Mouse (Mus musculus) embryonic facial prominence, embryonic 11.5 days (tissue): ENCODE measurements around the gene Kdm2b. TPM values are rescaled to one million over a fixed set of nuclear protein-coding genes. Genes with fewer than 3 reads are reported as not detected.

Experiments
- ATAC-seq: fragments of 200-750 bp; cut with Nextera tagmentation; replicated peaks from 2 replicates; pipeline ENCODE4 v1.8.0; 2017; ENCODE audit warnings: low read depth; ENCODE audit not compliant: insufficient number of reproducible peaks, low FRiP score, low TSS enrichment
- DNase-seq: peaks from one replicate; pipeline ENCODE4 v3.0.0-alpha.2; 2015; ENCODE audit warnings: low spot score
- H3K27ac ChIP-seq: fragments of 300-500 bp; sonication (generic); replicated peaks from 2 replicates; pipeline ENCODE4 v1.5.1; 2014; ENCODE audit warnings: mild to moderate bottlenecking, low read depth, low read length, control low read depth
- H3K27me3 ChIP-seq: fragments of 300-500 bp; sonication (generic); 2 replicates; pipeline ENCODE4 v1.6.1; 2014; ENCODE audit warnings: mild to moderate bottlenecking, low read length, moderate library complexity, mixed read lengths; ENCODE audit not compliant: control insufficient read depth, insufficient read depth
- H3K36me3 ChIP-seq: fragments of 300-500 bp; sonication (generic); replicated peaks from 2 replicates; pipeline ENCODE4 v1.6.1; 2014; ENCODE audit warnings: low read depth, mild to moderate bottlenecking, low read length, moderate library complexity, mixed read lengths; ENCODE audit not compliant: control insufficient read depth, insufficient read depth
- H3K4me1 ChIP-seq: fragments of 300-500 bp; sonication (generic); 2 replicates; pipeline ENCODE4 v1.6.1; 2014; ENCODE audit warnings: low read length, mixed read lengths; ENCODE audit not compliant: control insufficient read depth, insufficient read depth
- H3K4me2 ChIP-seq: fragments of 300-500 bp; sonication (generic); 2 replicates; pipeline ENCODE4 v1.6.1; 2014; ENCODE audit warnings: low read depth, mild to moderate bottlenecking, control low read depth, low read length, moderate library complexity
- H3K4me3 ChIP-seq: fragments of 300-500 bp; sonication (generic); 2 replicates; pipeline ENCODE4 v1.5.1; 2014; ENCODE audit warnings: low read depth, low read length, control low read depth
- H3K9ac ChIP-seq: fragments of 300-500 bp; sonication (generic); replicated peaks from 2 replicates; pipeline ENCODE4 v1.6.1; 2014; ENCODE audit warnings: mild to moderate bottlenecking, control low read depth, low read length
- H3K9me3 ChIP-seq: fragments of 300-500 bp; sonication (generic); replicated peaks from 2 replicates; pipeline ENCODE4 v1.6.1; 2016; ENCODE audit warnings: mild to moderate bottlenecking, low read length, inconsistent platforms, mixed read lengths; ENCODE audit not compliant: control insufficient read depth
- WGBS: fragments of 180-500 bp; shearing (Covaris S2); extraction: QIAGEN DNeasy Blood & Tissue Kit; methylation state at CpG from one replicate; pipeline ENCODE4 v1.1.7; 2014; 5-methylcytosine and 5-hydroxymethylcytosine counted together
- polyA plus RNA-seq: library from polyadenylated mRNA; unstranded; fragments of >200 nt; fragmentation: Nextera tagmentation; extraction: Ambion mirVana; gene quantifications from 2 replicates; pipeline ENCODE4 v1.2.1, GENCODE M21; 2014

The Kdm2b gene
- polyA plus RNA-seq, 1 experiment from 2014 or later = 54.1 TPM

DNA sequence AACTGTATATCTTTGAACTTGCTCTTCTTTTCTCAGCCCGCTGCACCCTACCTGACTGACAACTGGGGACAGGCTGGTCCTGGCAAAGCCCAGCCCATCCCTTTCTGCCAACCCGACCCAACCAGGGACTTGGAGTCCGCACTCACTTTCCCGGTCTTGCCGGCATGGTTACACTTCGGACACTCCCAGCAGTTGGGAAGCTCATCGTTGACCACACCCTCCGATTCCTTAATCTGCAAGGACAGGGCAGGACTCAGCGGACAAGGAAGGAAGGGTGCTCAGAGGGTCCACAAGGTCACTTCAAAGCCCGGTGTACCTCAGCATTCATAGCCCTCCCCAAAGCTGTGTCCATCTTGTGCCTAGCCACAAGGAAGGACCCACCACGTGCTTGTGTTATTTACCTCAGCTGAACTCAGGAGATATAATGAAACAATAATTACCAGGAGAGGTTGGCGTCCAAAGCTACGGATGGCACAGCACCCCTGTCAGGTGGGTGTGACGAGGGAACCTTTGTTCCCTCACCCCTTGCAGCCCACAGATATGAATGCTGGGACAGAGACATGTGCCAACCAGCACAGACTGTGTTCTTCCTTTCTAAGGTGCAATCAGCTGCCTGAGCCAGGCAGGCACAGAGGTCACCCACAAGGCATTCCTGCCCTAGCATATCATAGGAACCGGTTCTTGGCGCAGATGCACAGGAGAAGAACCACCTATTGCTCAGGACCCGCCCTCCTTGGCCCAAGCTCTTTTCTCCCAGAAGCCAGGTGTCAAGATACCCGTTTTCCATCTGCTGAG lies 107.2 kb downstream of the Kdm2b start:
- no peak for DNase-seq
- Histone ChIP-seq H3K4me2 (no peak overlapping the region), H3K9ac (no peak overlapping the region), H3K27ac (no peak overlapping the region), H3K27me3 (no peaks in the 10 kb centered on the region), H3K4me3 (no peak overlapping the region), H3K36me3 (peaks cover 7% of the 10 kb centered on the region), H3K4me1 (no peaks in the 10 kb centered on the region), H3K9me3 (no peaks in the 10 kb centered on the region)
- no peak for ATAC-seq
- 94% methylated on average over 18 of the region's 18 CpGs for WGBS

DNA sequence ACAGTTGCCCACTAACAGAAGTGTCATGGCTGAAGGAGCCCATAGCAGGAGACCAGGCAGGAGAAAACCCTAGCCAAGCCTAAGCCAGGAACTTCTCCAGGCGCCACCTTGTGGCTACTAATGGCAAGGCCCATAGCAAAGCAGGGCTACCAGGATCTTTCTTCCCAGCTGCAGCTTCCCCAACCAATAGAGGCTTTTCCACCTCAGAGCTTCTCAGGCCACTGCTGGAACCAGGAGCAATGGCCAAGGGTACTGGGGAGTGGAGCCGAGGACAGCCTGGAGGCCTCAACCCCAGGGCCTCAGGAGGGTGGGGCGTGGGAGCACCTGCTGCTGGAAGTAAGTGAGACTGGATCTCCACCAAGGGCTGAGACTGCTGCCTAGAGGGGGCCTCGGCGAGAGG lies 108.3 kb downstream of the Kdm2b start:
- 57% methylated on average over 5 of the region's 5 CpGs for WGBS
- Histone ChIP-seq H3K9ac (no peak overlapping the region), H3K27me3 (no peaks in the 10 kb centered on the region), H3K9me3 (no peaks in the 10 kb centered on the region), H3K27ac (no peak overlapping the region), H3K36me3 (peaks cover 7% of the 10 kb centered on the region), H3K4me3 (no peak overlapping the region), H3K4me2 (no peak overlapping the region), H3K4me1 (no peaks in the 10 kb centered on the region)
- ATAC-seq (peak; percentile 82; the same call in 1 of the 2 replicates), DNase-seq (peak; percentile 79)

DNA sequence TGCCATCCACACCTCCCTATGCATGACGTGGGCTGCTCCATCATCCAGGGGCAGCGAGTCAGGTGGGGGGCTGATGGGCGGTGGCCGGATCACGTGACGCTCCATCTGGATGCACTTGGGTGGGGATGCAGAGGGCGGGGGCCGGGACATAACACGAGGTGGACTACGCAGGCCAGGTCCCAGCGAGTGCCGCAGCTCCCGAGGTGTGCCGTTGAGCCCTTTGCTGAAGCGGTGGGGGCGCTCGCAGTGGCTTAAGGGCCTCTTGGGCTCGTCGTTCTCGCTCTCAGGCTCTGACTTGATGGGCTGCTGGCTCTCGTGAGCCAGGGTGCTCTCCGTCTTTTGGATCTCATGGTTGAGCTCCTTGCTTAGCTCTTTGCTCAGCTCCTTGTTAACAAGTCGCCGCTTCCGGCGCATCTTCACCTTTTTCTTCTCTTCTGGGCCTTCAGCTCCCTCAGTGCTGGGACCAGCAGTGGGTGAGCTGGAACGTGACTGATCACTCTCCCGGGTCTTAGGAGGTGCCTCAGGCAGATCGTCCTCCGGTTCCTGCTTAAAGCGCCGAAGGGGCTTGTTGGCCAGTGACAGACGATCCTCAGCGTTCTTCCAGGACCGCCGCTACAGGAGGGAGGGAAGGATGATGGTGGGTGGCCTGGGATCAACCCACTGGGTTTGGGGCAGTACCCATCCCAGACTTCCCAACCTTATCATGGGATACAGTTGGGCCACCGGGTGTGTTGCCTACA lies 109.2 kb downstream of the Kdm2b start:
- Histone ChIP-seq H3K27ac (no peak overlapping the region), H3K36me3 (peaks cover 7% of the 10 kb centered on the region), H3K4me2 (no peak overlapping the region), H3K4me1 (no peaks in the 10 kb centered on the region), H3K9me3 (no peaks in the 10 kb centered on the region), H3K4me3 (no peak overlapping the region), H3K27me3 (no peaks in the 10 kb centered on the region), H3K9ac (no peak overlapping the region)
- no peak for DNase-seq
- 95% methylated on average over 37 of the region's 37 CpGs for WGBS
- ATAC-seq = no peak

DNA sequence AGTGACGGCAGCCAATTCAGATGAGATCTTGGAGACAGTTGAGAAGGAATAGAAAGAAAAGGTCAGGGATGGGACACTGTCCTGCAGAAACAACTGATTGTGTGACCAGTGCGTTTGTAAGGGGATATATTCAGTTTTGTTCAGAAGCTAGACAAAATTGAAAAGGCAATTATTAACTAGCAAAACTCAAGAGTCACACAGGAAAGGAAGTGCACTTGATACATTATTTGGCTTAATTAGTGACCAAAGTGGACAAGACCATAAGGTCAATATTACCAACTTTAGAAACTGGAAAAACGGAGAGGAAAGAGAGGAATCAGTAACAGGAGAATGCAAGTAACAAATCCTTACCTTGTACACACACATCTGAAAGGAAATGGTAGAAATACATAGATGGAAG lies 113.0 kb downstream of the Kdm2b start:
- no peaks in the 10 kb centered on the region for H3K27me3 ChIP-seq
- H3K36me3 ChIP-seq = peaks cover 11% of the 10 kb centered on the region
- ATAC-seq (no peak), DNase-seq (no peak)
- 81% methylated on average over 3 of the region's 3 CpGs for WGBS
- H3K9ac ChIP-seq = no peak overlapping the region
- H3K4me3 ChIP-seq = no peak overlapping the region
- H3K9me3 ChIP-seq = no peaks in the 10 kb centered on the region
- H3K4me1 ChIP-seq = no peaks in the 10 kb centered on the region
- no peak overlapping the region for H3K27ac ChIP-seq
- H3K4me2 ChIP-seq = no peak overlapping the region

DNA sequence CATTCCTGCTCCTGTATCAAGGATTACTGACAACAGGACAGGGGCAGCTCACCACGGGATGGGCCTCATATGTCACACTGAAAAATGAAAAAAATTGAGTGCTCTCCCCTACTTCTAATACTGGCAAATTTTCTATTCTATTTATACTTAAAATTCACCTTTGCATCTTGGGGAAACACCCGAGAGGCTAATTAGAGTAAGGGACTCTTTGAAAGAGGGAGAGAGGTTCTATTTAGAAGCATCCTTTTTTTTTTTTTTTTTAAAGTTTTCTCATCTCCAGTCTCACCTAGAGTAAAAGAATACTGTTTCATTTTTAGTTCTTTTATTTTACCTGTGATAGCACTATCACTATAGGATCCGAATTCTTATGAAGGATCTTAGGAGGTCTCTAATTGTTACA lies 115.3 kb downstream of the Kdm2b start:
- Histone ChIP-seq H3K4me1 (no peaks in the 10 kb centered on the region), H3K36me3 (peaks cover 10% of the 10 kb centered on the region), H3K4me3 (no peak overlapping the region), H3K9ac (no peak overlapping the region), H3K9me3 (no peaks in the 10 kb centered on the region), H3K27ac (no peak overlapping the region), H3K4me2 (no peak overlapping the region), H3K27me3 (no peaks in the 10 kb centered on the region)
- DNase-seq (no peak), ATAC-seq (no peak)
- 92% methylated on average over 3 of the region's 3 CpGs for WGBS

DNA sequence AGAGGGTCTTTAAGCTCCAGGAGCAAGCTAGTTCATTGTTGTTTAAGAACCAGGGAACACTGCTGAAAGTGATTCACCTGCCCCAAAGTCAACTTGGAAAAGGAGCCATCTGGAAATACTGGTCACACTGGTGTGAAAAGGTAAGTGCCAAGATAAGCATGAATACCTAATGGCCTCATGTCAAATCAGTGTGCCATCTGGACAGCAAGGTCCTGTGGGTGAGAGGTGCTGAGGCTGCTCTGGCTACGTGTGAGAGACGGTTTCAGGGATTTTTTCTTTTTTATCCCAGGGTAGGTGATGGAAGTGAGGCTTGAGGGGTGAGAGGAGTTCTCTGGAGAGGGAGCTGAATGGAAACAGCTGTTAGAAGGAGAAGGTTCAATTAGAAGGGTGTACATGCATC lies 116.0 kb downstream of the Kdm2b start:
- no peak overlapping the region for H3K4me3 ChIP-seq
- 82% methylated on average over 2 of the region's 2 CpGs for WGBS

DNA sequence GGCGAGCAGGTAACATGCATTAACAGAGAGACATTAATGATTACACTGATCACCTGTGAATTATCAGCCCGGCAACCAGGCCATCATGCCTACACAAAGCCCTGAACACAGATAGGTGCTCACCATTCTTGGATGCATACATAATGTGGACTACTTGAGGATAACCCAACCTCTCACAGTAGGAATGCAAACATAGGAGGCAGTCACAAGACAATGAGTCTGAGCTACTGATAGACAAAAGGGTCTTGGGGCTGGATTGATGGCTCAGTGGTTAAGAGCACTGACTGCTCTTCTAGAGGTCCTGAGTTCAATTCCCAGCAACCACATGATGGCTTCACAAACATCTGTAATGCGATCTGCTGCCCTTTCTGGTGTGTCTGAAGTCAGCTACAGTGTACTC lies 117.0 kb downstream of the Kdm2b start:
- DNase-seq (no peak), ATAC-seq (no peak)
- WGBS = 92% methylated on average over 3 of the region's 3 CpGs
- no peak overlapping the region for H3K9ac ChIP-seq
- H3K27me3 ChIP-seq = no peaks in the 10 kb centered on the region
- no peaks in the 10 kb centered on the region for H3K4me1 ChIP-seq
- H3K9me3 ChIP-seq = no peaks in the 10 kb centered on the region
- H3K36me3 ChIP-seq = peaks cover 10% of the 10 kb centered on the region
- H3K4me2 ChIP-seq = no peak overlapping the region
- no peak overlapping the region for H3K4me3 ChIP-seq
- H3K27ac ChIP-seq = no peak overlapping the region

More for the DNA sequence above, 116.0 kb downstream of the Kdm2b start:
- Histone ChIP-seq H3K36me3 (peaks cover 10% of the 10 kb centered on the region), H3K4me1 (no peaks in the 10 kb centered on the region), H3K27ac (no peak overlapping the region), H3K9me3 (no peaks in the 10 kb centered on the region), H3K9ac (no peak overlapping the region), H3K27me3 (no peaks in the 10 kb centered on the region), H3K4me2 (no peak overlapping the region)
- DNase-seq = no peak
- no peak for ATAC-seq

DNA sequence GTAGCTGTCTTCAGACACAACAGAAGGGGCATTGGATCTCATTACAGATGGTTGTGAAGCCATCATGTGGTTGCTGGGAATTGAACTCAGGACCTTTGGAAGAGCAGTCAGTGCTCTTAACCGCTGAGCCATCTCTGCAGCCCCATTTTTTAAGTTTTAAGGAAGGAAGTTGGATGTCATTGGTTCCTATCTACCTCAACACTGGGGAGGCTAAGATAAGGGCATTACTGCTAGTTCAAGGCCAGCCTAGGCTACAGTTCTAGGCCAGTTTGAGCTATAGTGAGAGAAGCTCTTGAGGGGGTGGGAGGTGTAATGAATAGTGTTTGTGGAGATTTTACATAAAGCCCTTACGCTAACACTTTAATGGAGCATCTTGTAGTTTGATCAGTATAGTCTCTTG lies 126.6 kb downstream of the Kdm2b start:
- H3K4me2 ChIP-seq = no peak overlapping the region
- peaks cover 11% of the 10 kb centered on the region for H3K36me3 ChIP-seq
- H3K9ac ChIP-seq = no peak overlapping the region
- WGBS = 90% methylated on average over 2 of the region's 2 CpGs
- H3K4me3 ChIP-seq = no peak overlapping the region
- DNase-seq = no peak
- H3K27ac ChIP-seq = no peak overlapping the region
- H3K27me3 ChIP-seq = no peaks in the 10 kb centered on the region
- no peaks in the 10 kb centered on the region for H3K4me1 ChIP-seq
- no peaks in the 10 kb centered on the region for H3K9me3 ChIP-seq
- no peak for ATAC-seq
